Mouse (Mus musculus) layer of hippocampus, adult 9-11 months (tissue): Measurements from ENCODE around the gene Cobl.
A peak's percentile ranks its signal among the peaks of the same experiment; 100 is the strongest.

ENCODE experiments used
- DNase-seq: peaks from one replicate; pipeline ENCODE4 v3.0.0; 2022

Cobl gene

DNA sequence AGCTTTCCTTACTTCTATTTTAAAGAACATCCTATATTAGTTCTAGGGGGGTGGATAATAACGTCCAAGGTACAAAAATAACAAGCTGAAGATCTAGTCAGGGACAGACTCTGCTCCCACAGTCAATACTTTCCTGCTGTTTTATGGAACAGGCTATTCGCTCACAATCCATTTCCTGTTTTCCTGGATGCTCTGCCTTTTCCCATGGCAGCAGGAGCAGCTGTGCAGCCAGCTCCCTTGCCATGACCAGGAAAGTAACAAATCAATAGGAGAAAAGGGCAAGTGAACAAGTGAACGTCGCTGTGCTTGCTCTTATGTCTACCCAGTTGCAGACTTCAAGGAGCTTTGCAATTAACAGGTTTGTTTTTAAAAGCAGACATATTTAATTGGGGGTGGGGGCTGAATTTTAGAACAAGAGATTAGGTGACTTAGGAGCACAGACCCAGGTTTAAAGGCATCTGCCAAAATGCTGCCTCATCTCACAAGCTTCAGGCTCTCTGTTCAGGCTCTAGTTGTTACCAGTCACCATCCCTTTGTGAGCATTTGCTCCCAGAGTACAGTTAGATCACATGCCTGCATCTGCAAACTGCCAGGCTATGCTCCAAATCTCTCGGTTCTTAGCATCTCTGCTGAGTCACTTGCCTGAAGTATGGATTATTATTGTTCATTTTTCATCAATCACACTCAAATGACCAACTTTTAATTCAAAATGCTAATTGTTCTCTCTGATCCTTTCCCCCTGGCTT, 164.9 kb downstream of the Cobl start:
- DNase-seq: no peak

- DNase-seq: no peak
These were observed 173.2 kb downstream of the Cobl start for GRCm38 (mm10) chr11:12291654-12291935.

DNA sequence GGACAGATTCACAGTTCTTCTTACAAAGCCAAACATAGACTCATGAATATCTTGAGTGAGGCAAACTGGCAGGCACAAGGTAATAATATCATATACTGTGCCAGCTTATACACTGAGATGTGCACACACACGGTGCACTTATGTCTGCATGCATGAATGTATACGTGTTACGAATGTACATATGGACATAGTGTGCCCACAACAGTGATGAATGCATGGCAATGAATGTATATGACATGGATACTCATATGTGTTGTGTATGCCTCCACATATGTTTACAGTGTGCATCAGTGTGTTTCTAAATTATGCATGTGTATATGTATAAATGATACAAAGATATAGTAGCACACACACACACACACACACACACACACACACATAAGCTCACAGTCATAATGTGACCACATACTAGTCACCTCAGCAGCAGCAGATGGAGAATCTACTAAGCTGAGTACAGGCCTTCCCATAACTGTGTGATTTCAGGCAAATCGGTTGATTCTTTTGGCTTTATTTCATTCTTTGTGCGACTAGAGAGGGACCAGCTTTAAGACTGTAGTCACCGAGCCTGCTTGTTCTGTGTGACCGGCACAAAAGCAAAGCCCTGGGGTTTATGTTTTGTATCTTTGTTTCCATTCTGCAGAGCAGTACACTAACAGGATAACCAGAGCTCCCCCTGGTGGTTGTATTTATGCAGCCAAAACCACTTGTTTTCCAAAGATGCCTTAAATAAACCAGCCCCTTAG, 173.7 kb downstream of the Cobl start:
- DNase-seq: peak; percentile 50

- DNase-seq: no peak
These were observed 179.3 kb downstream of the Cobl start for GRCm38 (mm10) chr11:12285319-12286021.

DNA sequence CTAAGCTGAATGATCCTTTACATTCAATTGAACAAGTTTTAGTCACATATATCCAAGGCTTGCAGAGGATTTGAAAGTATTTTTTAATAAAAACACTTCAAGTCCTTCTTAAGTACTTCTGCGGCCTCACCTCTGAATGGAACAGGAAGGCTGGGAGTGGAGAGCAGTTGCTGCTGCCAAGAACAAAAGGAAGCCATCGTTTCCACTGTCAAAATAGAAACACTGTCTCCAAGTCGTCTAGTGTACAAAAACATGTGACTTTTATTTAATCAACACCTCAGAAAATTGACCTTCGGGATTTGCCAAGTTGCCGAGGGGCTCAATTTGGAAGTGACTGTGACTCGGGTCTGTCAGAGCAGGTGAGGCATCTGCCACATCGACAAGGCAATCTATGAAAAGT, 184.0 kb downstream of the Cobl start:
- DNase-seq: no peak

GRCm38 (mm10) chr11:12274276-12274675, 190.5 kb downstream of the Cobl start:
- no peak for DNase-seq

GRCm38 (mm10) chr11:12273726-12274125, 191.0 kb downstream of the Cobl start:
- DNase-seq: no peak

GRCm38 (mm10) chr11:12258411-12258810, 206.3 kb downstream of the Cobl start:
- no peak for DNase-seq

DNA sequence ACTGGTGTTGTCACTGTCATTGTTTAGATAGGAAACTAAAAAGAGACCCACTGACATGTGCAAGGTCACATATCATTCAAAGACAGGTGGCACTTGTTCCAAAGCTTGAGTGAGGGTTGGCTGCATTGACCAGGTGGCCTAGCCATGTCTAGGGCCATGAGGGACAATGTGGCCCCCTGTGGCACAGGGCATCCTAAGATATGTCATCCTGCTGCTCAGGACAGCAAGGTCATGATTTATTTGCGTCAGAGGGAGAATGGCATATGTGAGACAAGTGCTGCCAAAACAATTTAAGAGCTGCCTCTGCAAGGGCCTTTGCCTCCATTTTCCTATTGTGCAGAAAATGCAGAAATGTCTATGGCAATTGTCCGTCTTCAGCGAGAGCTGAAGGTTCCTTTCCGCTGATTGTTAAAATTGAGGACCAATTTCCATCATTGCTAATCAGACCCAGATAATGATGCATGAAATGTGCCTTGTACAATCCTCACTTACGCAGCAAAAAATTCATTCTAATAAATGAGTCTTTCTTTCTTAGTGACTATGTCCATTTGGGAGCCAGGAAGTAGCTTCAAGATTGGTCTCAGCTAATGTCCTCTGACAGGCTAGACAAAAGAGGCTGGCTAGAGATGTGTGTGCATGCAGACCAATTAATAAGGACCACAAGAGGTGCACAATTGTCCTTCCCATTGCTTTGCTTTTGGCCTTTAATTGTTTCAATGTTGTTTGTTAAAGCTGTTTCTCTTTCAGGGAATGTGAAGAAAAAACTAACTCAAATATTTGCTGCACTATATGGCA, 207.2 kb downstream of the Cobl start:
- DNase-seq: no peak

DNA sequence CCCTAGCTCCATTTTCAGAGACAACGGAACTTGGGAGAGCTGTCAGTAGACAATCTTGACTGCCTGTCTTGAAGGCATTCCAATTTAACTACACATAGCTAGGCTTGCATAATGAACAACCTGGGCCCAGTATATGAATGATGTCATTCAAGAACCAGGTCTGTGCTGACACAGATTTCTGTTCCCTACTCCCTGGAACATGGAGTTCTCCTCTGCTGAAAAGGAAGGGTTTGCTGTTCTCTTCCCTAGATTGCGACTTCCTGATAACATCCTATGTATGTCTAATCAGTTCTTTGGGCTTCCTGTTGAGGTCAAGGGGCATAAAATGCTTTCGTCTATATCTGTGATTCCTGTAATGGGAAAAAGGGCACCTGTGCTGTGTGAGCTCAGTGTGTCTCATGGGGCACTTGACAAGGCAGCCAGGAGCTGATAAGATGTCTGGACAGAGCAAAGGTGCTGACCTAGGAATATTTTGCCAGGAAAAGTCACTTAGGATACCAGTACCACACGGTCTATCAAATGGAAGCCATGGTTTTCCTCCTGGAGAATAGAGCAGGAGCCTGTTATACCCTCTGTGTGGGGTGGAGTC, 219.3 kb downstream of the Cobl start:
- DNase-seq: no peak

GRCm38 (mm10) chr11:12236341-12236740, 228.4 kb downstream of the Cobl start:
- no peak for DNase-seq

DNA sequence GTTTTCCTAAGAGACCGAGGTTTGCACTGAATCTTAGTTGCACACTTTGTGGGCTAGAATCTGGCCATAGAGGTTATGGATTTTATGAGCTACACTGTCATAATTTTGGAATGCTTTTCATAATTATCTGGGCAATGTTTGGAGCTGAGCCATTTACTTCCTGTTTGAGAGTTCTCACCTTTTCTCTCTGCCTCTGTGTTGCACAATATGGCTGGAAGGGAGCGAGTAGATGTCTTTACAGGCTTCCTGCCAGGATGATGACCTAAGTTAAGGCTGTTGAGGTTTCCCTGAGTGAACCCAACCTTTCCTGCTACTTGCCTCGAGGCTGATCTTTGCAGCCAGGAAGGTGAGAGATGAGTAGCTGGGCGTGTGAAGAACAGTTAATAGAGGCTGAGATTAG, 229.9 kb downstream of the Cobl start:
- DNase-seq: no peak

- DNase-seq: no peak
These were observed 230.6 kb downstream of the Cobl start for GRCm38 (mm10) chr11:12234126-12234525.

DNA sequence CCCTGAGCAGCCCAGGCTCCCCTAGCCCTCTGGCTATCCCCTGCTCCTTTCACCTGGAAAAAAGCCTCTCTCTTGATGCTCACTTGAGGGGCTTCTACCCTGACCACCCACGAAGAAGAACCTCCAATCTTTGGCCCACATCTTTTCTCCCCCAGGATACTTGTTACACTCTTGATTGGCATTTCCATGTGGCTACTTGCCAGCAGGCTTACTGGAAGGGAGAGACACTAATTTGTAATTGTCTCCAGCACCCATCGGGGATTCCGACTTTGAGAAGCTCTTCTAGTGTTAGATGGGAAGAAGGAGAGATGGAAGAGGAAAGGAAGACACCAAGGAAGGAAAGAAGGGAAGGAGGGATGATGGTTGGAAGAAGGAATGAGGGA, 232.0 kb downstream of the Cobl start:
- DNase-seq: no peak

- peak; percentile 62 for DNase-seq
These were observed 232.6 kb downstream of the Cobl start for GRCm38 (mm10) chr11:12232041-12232742.

DNA sequence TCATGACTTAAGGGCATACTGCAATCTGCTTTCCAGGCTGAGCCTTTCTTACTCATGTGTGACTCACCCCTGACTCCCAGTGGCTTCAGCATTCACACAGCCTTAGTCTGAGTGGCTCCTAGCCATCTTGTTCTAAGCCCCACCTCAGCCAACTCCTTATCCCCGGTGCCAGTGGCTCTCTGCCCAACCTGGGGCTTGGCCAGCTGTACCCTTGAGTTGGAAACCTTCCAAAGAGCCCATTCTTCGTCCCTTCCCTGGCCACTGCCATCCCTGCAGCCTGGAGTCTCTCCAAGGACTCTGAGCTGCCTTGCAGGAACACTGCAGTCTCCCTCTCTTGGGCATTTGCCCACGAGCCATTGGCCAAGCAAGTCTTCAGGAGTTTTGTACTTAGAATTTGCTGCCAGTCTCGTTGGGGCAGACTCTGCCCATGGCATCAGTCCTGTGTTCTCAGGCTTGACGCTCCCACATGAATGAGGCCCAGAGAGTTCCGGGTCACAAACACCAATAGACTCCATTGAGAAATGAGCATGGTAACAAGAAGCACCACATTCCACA, 233.2 kb downstream of the Cobl start:
- DNase-seq: peak; percentile 79

GRCm38 (mm10) chr11:12229411-12229810, 235.3 kb downstream of the Cobl start:
- DNase-seq: no peak

GRCm38 (mm10) chr11:12227343-12227742, 237.4 kb downstream of the Cobl start:
- no peak for DNase-seq

- no peak for DNase-seq
These were observed 244.9 kb downstream of the Cobl start for GRCm38 (mm10) chr11:12219594-12220530.

GRCm38 (mm10) chr11:12216897-12217296, 247.9 kb downstream of the Cobl start:
- DNase-seq: no peak

GRCm38 (mm10) chr11:12215582-12215981, 249.2 kb downstream of the Cobl start:
- DNase-seq: no peak
